Mouse (Mus musculus): ENCODE data around the gene Ptpra. TPM values are rescaled to one million over a fixed set of nuclear protein-coding genes. Genes with fewer than 3 reads are reported as not detected.
A peak's percentile ranks its signal among the peaks of the same experiment; 100 is the strongest.
"Not testable (repeated sequence)": the region's sequence is repeated elsewhere in the genome, so short reads cannot be mapped to it uniquely, and the experiment has no call there.

Gene Ptpra
- total RNA-seq, 2 experiments from 2014 or later = 105 to 131 TPM

- DNase-seq (ENCODE audit: low spot score in 2 of 2) = no peak
Measured at GRCm38 (mm10) chr2:130546957-130547356, 96.9 kb downstream of the Ptpra start.

DNA sequence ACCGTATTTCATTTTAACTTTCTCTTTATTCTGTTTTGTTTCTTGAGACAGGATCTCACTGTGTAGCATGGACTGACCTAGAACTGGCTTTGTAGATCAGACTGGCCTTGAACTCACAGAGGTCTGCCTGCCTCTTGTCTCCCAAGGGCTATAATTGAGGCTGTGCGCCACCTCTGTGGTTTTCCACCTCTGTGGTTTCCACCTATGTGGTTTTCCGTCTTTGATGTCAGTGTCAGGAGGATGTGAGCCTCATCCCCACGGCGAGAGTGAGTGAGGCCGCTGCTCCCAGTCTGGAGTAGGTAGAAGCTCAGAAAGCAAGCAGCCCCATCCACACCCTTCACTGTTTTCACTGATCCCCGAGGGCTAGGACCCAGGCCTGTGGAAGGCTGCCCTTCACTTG lies 104.8 kb downstream of the Ptpra start:
- no peak for DNase-seq (ENCODE audit: low spot score in 2 of 2)

GRCm38 (mm10) chr2:130556292-130556691 lies 106.2 kb downstream of the Ptpra start:
- DNase-seq (ENCODE audit: low spot score in 2 of 2) = no peak

DNA sequence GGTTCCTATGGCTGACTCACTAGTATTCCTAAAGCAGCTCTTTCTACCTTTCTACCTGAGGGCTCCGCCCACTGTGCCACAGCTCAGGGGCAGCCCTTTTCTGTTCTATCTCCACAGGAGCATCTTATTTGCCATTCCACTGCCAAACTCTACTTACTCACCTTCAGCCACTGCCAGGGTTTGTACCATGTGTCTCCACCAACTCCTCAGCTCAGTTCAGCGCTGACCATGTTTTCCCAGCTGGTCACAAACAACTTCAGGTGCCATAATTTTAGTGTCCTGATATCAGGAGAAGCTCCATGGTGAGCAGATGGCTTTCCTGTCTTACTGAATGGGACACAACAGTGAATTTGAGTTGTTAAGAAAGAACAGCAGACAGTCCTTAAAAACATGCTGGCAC lies 107.4 kb downstream of the Ptpra start:
- DNase-seq (ENCODE audit: low spot score in 2 of 2) = no peak

DNA sequence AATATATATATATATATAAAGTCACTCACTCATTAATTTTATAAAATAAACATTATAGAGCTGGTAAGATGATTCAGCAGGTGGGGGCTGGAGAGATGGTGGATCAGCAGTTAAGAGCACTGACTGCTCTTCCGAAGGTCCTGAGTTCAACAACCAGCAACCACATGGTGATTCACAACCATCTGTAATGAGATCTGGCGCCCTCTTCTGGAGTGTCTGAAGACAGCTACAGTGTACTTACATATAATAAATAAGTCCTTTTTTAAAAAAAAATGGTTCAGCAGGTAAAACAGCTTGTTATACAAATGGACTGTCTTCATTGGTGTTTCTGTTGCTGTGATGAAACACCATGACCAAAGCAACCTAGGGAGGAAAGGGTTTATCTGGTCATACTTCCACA lies 107.9 kb downstream of the Ptpra start:
- no peak for DNase-seq (ENCODE audit: low spot score in 2 of 2)

GRCm38 (mm10) chr2:130563212-130564055 lies 113.4 kb downstream of the Ptpra start, which contains the start of gene Mrps26:
TSS of gene Mrps26 (plus strand) at chr2:130563742.
- DNase-seq (ENCODE audit: low spot score in 2 of 2) = peak; percentile 86 to 87

DNA sequence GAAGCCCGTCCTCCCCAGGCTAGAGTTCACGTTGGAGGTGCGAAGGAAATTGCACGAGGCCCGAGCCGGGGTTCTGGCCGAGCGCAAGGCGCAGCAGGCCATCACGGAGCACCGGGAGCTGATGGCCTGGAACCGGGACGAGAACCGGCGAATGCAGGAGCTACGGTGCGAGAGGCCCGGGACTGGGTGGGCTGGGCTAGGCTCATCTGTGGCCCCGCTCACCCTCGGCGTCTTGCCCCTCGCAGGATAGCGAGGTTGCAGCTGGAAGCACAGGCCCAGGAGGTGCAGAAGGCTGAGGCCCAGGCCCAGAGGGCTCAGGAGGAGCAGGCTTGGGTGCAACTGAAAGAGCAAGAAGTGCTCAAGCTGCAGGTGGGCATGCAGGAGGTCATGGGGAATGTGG lies 114.0 kb downstream of the Ptpra start:
- peak in 1 of 2 experiments; percentile 34 for DNase-seq (ENCODE audit: low spot score in 2 of 2)

GRCm38 (mm10) chr2:130564983-130565382 lies 114.9 kb downstream of the Ptpra start:
- DNase-seq (ENCODE audit: low spot score in 2 of 2) = no peak

- no peak for DNase-seq (ENCODE audit: low spot score in 2 of 2)
Measured at GRCm38 (mm10) chr2:130568921-130569320, 118.8 kb downstream of the Ptpra start.

- DNase-seq (ENCODE audit: low spot score in 2 of 2) = no peak
Measured at GRCm38 (mm10) chr2:130569926-130570325, 119.8 kb downstream of the Ptpra start.

DNA sequence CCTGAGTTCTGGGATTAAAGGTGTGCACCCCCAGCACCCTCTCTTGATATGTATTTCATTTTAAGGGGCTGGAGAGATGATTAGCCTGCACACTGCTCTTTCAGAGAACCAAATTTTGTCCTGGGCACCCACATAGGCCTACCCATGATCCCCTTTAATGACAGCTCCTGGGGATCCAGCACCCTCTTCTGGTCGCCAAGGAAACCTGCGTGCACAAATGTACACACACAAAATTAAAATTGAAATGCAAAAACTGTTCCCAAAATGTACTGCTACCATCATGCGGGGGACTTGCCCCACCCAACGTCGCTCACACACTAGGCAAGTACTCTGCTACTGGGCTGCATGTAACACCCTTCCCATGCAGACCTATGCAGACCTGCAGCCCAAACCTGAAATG lies 124.9 kb downstream of the Ptpra start:
- DNase-seq (ENCODE audit: low spot score in 2 of 2) = no peak

- no peak for DNase-seq (ENCODE audit: low spot score in 2 of 2)
Measured at GRCm38 (mm10) chr2:130575873-130576272, 125.8 kb downstream of the Ptpra start, which contains the start of gene Oxt. TSS of gene Oxt (plus strand) at chr2:130576173.

- DNase-seq (ENCODE audit: low spot score in 2 of 2) = not testable (repeated sequence)
Measured at GRCm38 (mm10) chr2:130576564-130576963, 126.5 kb downstream of the Ptpra start.

GRCm38 (mm10) chr2:130577021-130577420 lies 126.9 kb downstream of the Ptpra start:
- DNase-seq (ENCODE audit: low spot score in 2 of 2) = no peak

DNA sequence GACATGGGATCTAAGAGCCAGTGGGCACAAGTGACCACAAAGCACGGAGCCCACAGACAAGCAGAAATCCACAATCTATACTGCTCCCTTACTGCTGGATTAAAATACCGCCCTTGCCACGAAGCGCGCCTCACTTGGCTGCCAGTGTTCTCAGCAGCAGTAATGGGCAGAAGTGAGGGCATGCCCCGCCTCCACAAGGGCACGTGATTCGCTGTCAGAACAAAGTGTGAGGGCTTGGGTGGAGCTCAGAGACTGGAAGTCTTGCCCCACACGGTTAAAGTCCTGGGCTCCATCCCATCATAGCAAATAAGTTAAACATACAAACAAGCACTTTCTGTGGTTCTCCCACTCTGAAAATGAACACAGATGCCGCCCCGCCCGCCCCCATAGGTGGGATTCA lies 127.6 kb downstream of the Ptpra start:
- peak; percentile 32 to 39 for DNase-seq (ENCODE audit: low spot score in 2 of 2)

DNA sequence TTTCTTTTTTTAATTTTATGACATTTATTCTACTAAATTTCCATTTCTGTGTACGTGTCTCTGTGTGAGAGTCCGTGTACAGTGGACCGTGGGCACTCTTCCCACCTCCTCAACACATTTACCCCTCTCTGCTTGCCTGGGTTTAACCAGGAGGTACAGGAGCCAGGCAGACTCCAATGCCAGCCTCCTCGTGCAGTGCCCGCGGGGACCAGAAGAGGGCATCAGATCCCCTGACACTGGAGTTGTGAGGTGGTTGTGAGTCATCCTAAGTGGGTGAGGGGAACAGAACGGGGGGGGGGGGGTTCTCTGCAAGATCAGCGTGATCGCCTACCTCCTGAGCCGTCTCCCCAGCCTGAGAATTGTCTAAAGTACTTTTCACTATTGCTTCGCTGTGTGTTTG lies 128.1 kb downstream of the Ptpra start:
- peak; percentile 74 to 78 for DNase-seq (ENCODE audit: low spot score in 2 of 2)

DNA sequence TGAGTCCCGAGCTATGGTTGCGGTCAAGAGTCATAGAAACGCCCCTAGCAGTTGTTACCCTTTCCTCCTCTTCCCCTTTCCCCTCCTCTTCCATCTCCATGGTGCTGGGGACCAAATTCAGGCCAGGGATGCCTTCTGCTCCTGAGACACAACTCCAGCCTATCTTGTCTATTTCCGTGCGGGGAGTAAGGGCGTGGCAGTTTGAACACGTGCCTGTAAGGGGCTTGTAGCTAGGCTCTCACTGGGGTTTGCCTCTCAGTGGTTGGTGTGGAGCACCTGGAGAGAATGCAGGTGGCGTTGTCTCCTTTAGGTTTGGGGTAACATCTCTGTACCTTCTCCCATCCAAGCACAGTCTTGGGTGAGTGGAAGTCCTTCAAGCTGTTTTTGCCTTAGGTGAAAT lies 129.7 kb downstream of the Ptpra start:
- no peak for DNase-seq (ENCODE audit: low spot score in 2 of 2)

DNA sequence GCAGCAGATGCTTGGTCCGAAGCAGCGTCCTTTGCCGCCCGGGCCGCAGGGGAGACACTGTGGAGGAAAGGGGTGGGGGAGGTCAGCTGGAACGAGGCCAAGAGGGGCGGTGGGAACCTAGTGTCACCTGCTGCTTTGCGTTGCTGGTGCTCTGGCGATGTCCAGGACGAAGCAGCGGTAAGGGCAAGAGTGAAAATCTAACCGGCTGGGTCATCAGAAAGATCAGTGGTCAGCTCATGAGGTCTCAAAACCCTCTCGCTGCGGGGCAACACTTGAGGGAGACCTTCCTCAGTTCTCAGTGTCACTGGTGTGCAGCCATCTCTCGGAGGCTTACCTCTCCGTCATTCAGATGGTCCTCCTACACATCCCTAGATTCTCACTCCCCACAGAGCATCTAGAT lies 131.1 kb downstream of the Ptpra start:
- no peak for DNase-seq (ENCODE audit: low spot score in 2 of 2)

GRCm38 (mm10) chr2:130582552-130582951 lies 132.5 kb downstream of the Ptpra start, which contains the start of gene Avp:
TSS of gene Avp (minus strand) at chr2:130582554.
- no peak for DNase-seq (ENCODE audit: low spot score in 2 of 2)

- DNase-seq (ENCODE audit: low spot score in 2 of 2) = no peak
Measured at GRCm38 (mm10) chr2:130583902-130584560, 134.0 kb downstream of the Ptpra start.

GRCm38 (mm10) chr2:130586016-130586415 lies 135.9 kb downstream of the Ptpra start:
- DNase-seq (ENCODE audit: low spot score in 2 of 2) = no peak

- no peak for DNase-seq (ENCODE audit: low spot score in 2 of 2)
Measured at GRCm38 (mm10) chr2:130588373-130588772, 138.3 kb downstream of the Ptpra start.

All from adrenal gland, adult 18-20 months (tissue).